Mouse (Mus musculus) cerebellum, adult 8-10 months (tissue): Measurements from ENCODE around the gene Otud5.
"Not testable (repeated sequence)": the region's sequence is repeated elsewhere in the genome, so short reads cannot be mapped to it uniquely, and the experiment has no call there.

Source experiments
- DNase-seq: peaks from one replicate; pipeline ENCODE4 v3.0.0; 2022

The Otud5 gene

DNA sequence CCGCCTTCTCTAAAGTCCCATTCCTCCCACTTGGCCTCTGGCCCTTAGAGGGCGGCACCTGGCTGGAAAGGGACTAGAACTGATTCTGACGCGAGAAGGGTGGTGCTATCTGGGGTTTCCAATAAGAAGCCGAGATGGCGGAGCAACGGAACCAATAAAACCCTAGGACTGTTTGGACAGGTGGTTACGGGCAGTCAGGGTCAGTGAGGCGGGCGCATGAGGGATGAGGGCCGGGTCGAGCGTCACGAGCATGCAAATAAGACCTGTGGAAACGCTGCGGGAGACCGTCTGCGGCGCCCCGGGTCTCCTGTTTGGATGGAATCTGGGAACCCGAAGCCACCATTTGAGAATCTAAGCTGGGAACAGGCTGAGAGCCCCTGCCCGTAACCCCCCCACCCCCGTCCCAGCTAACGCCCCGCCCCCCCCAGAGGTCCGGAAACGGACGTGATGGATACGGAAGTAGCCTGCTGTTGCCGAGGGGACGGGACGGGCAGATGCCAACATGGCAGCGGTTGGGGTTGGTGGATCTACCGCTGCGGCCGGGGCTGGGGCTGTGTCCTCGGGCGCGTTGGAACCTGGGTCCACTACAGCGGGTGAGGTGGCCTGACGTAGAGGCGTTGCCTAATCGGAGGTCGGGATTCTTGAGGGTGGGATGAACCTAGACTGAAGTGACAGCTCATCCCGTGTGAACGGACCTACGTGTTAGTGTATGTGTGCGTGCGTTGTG is 42.8 kb downstream of the Otud5 start, which contains the start of gene Slc35a2:
Gene Slc35a2, plus strand, starts transcription at position 188 of the 727 bp plus-strand sequence.
- peak; percentile 79 for DNase-seq

DNA sequence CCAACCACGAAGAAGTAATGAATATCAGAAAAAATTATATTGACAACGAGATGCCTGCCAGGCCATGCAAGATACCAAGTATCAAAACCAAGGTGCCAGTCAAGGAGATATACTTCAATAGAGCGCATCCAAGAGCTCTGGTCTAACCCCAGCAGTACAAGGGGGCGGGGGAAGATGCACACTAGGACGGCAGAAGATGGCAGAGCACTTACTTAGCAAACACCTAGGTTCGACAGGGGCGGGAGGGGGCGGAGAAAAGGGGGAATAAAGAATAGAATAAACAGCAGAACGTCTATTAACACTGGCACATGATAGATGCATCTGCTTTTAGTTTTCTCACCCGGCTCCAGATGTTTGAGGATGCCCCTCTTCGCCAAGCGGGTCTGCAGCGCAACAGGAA is 57.0 kb downstream of the Otud5 start:
- no peak for DNase-seq

- DNase-seq: peak; percentile 78
Observed at GRCm38 (mm10) chrX:7898880-7899874, 58.0 kb downstream of the Otud5 start, which contains the start of the genes Pqbp1 and Timm17b. TSS of gene Pqbp1 (minus strand) at chrX:7899269. TSS of gene Timm17b (plus strand) at chrX:7899357.

- DNase-seq: no peak
Observed at GRCm38 (mm10) chrX:7904441-7904840, 63.3 kb downstream of the Otud5 start.

- DNase-seq: no peak
Observed at GRCm38 (mm10) chrX:7907735-7908134, 66.6 kb downstream of the Otud5 start, which contains the start of gene Gm10491. TSS of gene Gm10491 (minus strand) at chrX:7907835.

GRCm38 (mm10) chrX:7909242-7909641 is 68.1 kb downstream of the Otud5 start, which contains the start of gene Gm10490:
TSS of gene Gm10490 (plus strand) at chrX:7909542.
- not testable (repeated sequence) for DNase-seq

GRCm38 (mm10) chrX:7910473-7910872 is 69.3 kb downstream of the Otud5 start:
- no peak for DNase-seq

- DNase-seq: not testable (repeated sequence)
Observed at GRCm38 (mm10) chrX:7915669-7916068, 74.5 kb downstream of the Otud5 start.

DNA sequence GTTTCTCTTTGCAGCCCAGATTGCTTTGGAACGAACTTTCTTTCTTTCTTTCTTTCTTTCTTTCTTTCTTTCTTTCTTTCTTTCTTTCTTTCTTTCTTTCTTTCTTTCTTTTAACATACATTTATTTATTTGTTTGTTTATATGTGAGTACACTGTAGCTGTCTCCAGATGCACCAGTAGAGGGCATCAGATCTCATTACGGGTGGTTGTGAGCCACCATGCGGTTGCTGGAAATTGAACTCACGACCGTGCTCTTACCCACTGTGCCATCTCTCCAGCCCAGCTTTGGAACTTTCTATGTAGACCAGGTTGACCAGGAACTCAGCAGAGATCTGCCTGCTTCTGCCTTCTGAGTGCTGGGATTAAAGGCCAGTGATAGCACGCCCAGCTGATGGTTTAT is 76.8 kb downstream of the Otud5 start:
- not testable (repeated sequence) for DNase-seq

DNA sequence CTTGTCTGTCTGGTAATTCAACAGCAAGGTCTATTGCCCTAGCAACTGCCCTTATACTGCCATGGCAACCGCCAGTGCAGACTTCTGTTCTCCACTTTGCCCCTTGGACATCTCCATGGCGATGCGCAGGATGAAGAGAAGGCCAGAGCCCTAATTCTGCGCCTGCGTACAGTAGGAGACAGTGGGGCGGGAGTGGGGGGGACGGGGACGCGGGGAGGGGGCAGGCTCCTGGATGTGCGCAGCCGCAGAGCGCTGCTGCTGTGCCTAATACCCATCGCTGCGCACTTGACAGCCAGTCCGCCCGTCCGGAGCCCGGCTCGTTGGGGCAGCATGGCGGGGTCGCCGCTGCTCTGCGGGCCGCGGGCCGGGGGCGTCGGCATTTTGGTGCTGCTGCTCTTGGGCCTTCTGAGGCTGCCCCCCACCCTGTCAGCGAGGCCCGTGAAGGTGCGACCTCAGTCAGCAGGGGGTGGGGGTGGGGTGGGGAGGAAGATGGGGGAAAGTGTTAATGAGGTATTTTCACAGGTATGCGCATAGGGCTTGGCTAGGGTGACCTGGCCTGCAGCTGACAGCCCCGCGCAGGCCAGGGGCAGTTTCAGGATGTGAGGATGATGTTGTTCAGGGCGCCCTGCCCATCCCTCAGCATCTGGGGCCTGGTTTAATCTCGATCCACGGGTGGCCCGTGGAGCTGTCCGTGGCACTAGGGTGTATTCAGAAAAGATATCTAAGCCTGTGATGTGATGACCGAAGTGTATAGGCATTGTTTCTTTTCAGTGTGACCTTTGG is 78.6 kb downstream of the Otud5 start, which contains the start of gene Pcsk1n:
Gene Pcsk1n, plus strand, starts transcription at position 222 of the 783 bp plus-strand sequence.
- peak; percentile 56 for DNase-seq

GRCm38 (mm10) chrX:7922032-7922431 is 80.9 kb downstream of the Otud5 start:
- DNase-seq: no peak
